Mouse (Mus musculus): ENCODE measurements around the gene Esam.

Gene Esam

GRCm38 (mm10) chr9:37556366-37556765 lies 28.5 kb downstream of the Esam start:
- no peak for DNase-seq

- DNase-seq: no peak
Measured at GRCm38 (mm10) chr9:37560617-37561016, 32.7 kb downstream of the Esam start.

GRCm38 (mm10) chr9:37563805-37564204 lies 35.9 kb downstream of the Esam start:
- no peak for DNase-seq

GRCm38 (mm10) chr9:37567019-37567418 lies 39.1 kb downstream of the Esam start:
- no peak for DNase-seq

- no peak for DNase-seq
Measured at GRCm38 (mm10) chr9:37567454-37567853, 39.6 kb downstream of the Esam start.

- no peak for DNase-seq
Measured at GRCm38 (mm10) chr9:37567892-37568604, 40.2 kb downstream of the Esam start.

GRCm38 (mm10) chr9:37568605-37569214 lies 40.8 kb downstream of the Esam start:
- no peak for DNase-seq

GRCm38 (mm10) chr9:37569231-37569835 lies 41.5 kb downstream of the Esam start:
- no peak for DNase-seq

- DNase-seq: no peak
Measured at GRCm38 (mm10) chr9:37572204-37572876, 44.5 kb downstream of the Esam start.

- peak; percentile 22 for DNase-seq
Measured at GRCm38 (mm10) chr9:37576436-37576930, 48.6 kb downstream of the Esam start.

- no peak for DNase-seq
Measured at GRCm38 (mm10) chr9:37583594-37583993, 55.7 kb downstream of the Esam start.

- DNase-seq: no peak
Measured at GRCm38 (mm10) chr9:37586718-37587117, 58.8 kb downstream of the Esam start.

All from thymus, postnatal 25 days (tissue).